Mouse (Mus musculus) layer of hippocampus, adult 9-10 months (tissue): Measurements from ENCODE around the gene Plekhh2.
"Not testable (repeated sequence)": the region's sequence is repeated elsewhere in the genome, so short reads cannot be mapped to it uniquely, and the experiment has no call there.

Experiments
- DNase-seq: peaks from one replicate; pipeline ENCODE4 v3.0.0; 2022; ENCODE audit warnings: low spot score

Plekhh2 gene

DNA sequence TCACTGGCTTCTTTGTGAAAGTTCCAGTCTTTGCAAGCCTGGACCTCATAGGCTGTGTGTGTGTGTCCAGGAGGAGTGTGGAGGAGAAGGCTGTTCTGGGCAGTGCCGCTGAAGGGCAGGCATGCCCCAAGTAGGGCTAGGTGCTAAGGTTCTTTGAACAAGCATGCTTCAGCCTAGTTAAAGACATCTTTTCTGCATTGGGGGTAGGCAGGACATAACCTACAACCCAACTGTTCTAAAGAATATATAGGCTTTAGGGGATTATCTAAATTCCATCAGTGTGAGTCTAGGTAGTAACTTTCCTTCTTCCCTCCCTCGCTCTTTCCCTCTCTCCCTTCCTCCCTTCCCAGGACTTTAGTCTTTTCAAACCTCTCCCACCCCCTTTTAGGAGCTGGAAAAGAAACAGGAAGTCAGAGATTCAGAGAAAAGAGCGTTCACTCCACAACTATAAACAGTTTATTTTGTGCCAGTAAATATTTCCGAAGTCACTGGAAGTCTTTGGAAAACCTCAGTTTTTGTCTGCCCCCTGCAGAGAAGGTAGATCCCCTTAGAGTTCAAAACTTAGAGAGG, 906 bp downstream of the Plekhh2 start:
- DNase-seq = no peak

DNA sequence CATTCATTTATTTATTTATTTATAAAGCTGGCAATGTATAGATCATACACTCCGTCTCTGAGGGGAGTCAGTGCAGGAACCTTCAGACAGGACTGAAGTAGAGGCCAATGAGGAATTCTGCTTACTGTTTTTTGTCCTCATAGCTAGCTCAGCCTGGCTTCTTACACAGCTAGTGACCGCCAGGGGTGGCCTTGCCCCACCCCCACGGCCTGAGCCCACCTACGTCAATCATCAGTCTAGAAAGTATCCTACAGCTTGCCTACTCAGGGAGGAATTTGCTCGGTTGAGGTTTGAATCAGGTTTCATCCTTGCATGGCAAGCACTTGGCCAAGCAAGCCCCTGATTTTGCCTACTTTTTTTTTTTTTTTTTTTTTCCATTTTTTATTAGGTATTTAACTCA, 4.2 kb downstream of the Plekhh2 start:
- DNase-seq = no peak

DNA sequence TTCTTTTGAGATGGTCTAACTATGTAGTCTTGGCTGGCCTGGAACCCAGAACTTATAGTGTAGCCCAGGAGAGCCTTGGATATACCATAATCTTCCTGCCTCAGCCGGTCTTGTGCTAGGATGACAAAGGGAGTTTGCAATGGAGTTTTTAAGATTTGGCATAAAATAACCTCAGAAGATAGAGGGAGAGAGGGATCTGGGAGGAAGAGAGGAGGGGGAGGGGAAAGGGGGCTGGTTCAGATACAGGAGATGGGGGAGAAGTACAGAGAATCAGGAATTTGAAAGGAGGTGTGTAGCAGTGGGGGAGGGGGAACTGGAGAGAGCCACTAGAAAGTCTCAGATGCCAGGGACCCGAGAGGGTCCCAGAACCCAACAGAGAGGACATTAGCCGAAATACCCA, 7.7 kb downstream of the Plekhh2 start:
- DNase-seq = no peak

DNA sequence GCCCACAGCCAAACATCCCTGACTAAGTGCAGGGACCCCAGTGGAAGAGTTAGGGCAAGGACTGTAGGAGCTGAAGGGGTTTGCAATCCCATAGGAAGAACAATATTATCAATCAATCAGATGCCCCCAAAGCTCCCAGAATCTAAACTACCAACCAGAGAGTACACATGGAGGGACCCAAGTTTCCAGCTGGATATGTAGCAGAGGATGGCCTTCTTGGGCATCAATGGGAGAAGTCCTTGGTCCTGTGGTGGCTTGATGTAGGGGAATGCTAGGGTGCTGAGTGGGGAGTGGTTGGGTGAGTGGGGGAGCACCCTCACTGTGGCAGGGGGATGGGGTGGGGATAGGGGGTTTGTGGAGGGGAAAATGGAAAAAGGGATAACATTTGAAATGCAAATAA, 8.4 kb downstream of the Plekhh2 start:
- no peak for DNase-seq

DNA sequence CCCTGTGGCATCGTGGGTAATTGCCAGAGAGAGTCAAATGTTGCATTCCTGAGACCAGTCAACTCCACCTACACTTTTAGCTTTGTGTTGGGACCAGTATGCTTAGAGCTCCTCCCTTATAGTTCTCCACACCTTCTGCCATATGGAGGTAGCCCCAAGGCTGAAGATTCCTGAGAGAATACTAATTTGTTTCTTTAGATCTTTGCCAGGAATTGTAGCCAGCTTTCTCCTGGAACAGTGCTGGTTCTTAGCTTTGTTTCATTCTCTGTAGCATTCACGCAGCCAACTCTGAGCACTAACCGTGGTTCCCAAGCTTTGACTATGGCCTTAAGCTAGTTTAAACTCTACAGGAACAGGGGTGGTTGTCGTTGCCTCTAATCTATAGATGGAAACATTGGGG, 17.7 kb downstream of the Plekhh2 start:
- DNase-seq = no peak

DNA sequence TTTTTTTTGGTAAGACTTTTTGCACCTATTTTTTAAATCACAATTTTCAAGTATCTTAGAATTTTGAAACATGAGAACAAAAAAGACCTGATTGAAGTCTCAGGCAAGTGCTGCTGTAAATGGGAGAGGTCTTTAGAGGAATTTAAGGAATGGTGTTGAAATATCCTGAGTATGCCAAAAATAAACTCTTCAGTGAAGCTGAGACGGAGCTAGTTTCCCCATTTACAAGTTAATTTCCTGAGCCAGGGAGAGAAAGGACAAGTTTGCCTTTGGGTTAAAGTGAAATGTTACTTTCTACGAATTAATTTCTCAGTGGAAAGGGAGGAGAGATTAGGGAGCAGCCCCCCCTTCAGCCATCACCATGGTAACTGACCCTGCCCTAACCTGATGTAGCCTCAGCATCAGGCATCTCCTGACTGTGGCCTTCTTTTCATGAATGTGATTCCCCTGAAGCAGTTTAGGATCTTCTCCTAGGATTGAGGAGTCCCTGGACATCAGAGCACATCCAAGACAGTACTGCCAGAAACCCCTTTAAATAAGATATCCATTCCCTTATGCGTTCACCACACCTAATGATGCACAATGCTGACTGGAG, 18.6 kb downstream of the Plekhh2 start:
- DNase-seq = no peak

DNA sequence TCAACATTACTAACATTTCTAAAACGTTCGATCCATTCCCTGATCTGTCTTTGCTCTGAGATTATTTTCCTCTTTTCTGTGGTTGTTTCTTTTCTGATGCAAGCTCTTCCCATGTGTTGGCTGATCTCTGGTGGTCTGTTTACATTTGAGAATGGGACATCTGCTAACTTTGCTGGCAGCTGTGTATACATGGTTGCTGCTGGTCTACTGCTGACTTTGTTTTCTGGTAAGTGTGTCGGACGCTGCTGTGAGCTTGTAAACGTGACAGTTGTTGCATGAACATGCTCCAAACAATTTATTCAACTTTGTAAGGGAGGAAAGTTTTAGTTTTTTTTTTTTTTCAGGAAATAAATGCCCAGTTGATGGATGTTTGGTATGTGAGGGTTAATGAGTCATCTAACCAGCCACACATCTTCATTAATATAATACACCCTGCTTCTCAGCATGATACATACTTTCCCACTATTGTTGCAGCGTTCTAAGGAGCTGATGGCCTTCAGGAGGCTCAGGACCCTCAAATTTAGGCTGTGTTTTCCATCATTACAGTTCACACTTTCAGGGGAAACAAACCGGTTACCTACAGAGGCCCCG, 21.3 kb downstream of the Plekhh2 start:
- no peak for DNase-seq

DNA sequence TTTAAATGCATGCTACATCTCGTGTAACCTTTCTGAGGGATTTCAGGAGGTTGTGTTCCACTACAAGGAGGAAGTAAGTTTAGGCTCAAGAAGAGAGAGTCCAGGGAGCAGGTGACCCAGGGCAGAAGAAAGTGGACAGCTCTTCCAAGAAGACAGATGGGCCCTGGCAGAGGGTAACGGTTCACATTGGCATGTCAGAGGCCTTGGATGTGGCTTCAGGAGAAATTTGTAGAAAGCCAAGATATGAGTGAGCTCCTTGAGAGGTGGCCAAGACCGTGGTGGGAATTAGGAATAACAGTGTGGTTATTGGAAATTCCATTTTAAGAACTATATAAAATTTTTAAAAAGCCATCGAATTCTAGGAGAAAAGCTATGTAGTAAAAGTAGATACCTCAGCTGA, 22.1 kb downstream of the Plekhh2 start:
- no peak for DNase-seq

DNA sequence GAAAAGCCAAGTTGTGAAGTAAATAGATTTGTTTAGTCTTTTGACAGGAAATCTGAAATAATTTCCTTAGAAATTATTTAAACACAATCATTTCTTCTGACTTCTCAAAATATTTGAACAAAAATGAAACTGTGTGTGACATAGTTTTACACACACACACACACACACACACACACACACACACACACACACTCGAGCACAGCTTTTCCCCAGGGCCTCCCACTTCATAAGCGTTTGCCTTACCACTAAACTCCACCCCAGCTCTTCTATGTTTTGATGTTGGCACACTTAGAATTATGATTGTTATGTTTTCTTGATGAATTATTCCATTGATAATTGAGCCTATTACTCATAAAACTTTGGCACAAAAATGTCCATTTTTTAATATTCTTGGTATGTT, 22.9 kb downstream of the Plekhh2 start:
- no peak for DNase-seq

DNA sequence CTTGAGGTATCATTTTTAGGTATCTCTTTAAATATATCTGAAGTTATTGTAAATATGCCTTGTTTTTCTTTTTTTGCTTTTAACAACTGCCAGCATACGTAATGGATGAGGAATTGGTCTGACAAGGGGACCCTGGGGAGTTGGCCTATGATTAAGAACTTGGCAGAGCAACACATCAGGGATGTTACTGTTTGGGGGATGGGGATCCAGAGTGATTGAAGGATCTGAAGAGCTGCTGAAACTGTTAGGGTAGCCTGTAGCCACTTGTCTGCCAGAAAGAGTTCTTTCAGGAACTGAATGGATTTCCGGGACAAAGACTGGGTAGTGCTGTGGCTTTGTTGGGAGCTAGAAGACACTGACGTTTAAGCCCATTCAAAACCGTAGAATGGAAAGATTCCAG, 23.5 kb downstream of the Plekhh2 start:
- DNase-seq = no peak

DNA sequence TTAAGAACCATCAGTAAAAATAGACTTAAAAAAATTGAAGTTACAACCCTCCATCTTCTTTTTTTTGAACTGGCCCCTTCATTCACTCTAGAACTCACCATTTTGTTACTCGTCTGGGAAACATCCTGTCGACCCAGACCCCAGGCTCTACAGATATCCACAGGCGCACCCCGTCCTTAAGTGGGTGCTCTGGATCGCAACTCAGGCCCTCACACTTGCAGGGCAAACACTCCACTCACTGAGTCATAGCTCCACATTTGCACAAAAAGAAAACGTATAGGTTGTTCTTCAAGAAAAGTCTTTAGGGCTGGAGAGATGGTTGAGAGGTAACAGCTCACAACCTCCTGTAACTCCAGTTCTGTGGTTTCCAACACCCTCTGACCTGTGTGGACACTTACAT, 25.6 kb downstream of the Plekhh2 start:
- DNase-seq = no peak

DNA sequence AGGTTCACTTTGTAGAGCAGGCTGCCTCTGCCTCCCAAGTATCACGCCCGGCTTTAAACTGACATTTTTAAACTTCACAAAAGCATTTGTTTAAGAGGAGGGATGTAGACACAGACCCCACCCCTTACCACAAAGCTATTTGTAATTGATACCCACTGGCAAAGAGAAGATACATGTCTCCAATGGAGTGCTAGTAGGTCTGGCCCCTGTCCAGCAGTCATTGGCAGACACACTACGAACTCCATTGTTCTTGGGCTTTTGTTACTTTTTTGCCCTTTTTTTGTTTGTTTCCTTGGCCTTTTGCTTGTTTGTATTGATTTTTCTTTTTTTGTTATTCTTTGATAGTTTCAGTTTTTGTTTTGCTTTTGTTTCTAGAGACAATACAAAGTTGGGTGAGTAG, 26.3 kb downstream of the Plekhh2 start:
- no peak for DNase-seq

DNA sequence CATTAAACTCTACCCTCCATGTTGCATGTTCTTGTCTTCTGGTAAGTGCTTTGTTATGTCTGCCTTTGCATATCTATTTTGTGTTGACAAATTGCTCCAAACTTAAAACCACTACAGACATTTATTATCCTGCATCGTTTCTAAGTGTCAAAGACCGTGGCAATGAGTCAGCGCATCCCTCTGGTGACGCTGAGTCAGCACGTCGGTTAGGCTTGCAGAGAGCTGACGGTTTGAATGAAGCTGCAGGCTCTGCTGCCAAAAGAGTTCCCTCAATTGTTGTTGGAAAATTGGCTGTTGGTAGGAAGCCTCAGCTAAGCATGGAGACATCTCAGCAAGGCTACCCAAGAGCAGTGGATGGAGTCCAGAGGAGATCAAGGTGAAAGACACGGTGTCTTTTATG, 28.9 kb downstream of the Plekhh2 start:
- no peak for DNase-seq

DNA sequence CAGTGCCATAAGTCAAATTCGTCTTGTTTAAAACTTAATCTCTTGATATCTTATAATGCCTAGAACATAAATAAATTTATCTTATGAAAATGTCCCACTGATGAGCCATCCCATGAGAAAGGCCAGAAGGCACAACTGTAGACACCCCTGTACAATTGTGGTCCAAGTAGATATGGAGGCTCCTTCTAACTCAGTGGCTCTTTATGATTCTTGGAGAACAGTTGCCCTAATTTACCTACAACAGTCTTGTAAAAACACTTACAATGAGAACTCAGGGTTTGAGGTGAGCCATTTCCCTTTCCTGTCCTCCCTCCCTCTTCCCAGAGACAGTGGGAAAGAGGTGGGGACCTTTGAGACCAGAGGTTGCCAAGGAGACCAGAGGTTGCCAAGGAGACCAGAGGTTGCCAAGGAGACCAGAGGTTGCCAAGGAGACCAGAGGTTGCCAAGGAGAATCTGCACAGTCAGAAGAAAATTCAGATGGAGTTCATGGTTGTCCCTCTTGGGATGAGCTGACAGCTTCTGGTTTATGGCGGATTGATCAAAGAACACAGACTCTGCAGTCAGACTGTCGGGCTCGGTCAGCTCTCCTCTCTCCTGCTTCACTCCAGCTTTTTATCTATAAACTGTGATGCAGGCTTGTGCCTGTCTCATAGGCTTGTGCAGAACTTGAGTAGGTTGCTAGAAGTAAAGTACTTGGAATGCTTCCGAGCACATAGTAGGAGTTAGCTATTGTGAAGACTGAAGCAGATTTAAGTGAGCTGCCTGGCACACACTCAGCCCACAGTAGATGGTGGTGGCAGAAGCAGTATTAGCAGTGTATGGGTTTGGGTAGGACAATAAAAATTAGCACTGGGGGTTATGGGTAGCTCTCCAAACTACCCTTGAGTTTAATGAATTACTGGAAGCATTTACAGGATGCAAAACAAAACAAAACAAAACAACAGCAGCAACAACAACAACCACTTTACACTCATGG, 39.5 kb downstream of the Plekhh2 start:
- DNase-seq = no peak

DNA sequence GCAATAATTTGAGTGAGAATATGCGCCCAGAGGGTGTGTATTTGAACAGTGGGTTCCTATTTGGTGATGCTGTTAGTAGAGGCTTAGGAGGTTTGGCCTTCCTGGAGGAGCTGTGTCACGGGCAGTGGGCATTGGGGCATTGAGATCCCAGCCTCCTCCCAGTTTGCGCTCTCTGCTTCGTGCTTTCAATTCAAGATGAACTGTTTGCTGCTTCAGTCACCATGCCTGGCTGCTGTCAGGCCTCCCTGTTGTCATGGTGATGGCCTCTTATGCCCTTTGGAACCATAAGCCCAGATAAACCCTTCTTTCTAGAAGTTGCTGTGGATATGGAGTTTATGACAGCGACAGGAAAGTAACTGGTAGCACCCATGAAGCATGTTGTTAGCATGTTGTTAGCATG, 40.5 kb downstream of the Plekhh2 start:
- DNase-seq = no peak

DNA sequence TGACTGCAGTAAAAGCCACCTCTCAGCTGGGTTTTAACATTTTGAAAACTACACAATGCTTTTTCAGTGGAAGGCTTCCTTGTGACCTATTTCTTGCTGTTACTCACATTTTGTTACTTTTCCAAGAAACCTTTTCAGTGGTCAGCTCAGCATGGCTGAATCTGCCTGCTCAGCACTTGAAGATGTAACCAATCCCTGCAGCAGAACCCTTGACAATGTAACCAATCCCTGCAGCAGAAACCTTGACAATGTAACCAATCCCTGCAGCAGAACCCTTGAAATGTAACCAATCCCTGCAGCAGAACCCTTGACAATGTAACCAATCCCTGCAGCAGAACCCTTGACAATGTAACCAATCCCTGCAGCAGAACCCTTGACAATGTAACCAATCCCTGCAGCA, 52.6 kb downstream of the Plekhh2 start:
- DNase-seq = not testable (repeated sequence)

DNA sequence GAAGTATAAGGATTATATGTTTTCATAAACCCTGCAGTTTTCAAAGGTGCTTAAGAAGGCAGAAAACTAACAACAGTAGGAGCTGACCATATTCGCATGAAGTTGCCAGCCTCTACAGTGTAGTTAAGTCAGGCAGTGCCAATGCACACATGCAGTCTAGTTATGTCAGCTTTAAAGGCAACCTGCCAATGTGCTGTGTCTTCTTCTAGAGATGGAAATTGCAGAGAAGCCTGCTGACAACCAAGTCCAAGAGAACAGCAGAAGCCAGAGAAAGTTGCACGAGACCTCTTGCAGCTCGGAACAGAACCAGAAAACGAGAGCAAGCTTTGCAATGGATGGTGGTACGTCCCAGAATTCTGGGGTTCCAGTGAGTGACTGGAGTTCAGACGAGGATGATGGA, 54.1 kb downstream of the Plekhh2 start:
- DNase-seq = no peak

DNA sequence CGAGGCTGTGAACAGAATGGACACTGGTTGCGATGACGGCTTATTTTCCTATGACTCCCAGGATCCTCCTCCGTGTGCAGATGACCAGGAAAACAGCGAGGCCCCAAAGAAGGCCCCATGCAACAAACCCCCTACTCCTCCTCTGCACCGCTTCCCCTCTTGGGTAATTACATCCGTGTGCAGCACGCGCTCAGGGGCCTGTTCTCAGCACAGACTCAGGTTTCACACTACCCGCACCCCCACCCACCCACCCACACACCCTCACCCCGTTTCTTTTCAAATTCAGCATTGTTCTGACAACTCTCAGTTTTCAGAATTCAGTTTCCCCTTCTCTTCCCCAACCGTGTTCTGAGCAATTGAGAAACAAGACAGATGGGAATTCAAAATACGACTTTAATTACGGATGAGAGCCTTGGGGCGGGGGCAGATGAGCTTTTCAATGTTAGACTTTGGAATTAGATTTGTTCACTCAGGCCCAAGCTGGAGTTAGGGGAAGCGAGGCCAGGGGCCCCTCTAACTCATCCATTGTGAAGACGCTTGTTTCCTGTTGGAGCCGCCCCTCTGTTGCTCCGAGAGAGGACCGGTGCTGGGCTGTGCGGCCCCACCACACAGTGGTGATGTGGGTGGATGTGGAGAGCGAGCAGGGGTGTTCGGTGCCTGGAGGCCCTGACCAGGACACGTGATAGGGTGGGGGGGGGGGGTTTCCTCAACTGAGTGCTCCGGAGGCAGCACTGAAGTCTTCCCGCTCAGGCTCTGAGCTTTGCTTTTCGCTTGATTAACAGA, 55.3 kb downstream of the Plekhh2 start:
- DNase-seq = no peak

DNA sequence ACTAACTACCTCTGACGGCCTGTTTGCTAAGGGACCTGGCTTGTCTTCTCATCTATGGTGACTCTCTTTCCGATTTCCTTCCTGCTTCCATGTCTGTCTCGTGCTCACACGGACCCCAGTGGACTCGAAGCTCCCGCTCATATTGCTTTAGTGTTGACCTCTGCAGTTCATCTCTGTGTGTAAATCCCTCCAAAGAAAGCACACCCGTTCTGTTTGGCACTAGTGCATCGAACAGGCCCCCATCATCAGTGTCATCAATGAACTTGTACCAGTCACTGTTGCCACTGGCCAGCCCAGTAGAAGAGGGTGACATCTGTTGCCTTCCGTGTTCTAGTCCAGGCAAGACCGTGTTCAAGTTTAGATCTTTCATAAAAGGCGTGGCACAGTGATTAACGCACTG, 57.1 kb downstream of the Plekhh2 start:
- no peak for DNase-seq

DNA sequence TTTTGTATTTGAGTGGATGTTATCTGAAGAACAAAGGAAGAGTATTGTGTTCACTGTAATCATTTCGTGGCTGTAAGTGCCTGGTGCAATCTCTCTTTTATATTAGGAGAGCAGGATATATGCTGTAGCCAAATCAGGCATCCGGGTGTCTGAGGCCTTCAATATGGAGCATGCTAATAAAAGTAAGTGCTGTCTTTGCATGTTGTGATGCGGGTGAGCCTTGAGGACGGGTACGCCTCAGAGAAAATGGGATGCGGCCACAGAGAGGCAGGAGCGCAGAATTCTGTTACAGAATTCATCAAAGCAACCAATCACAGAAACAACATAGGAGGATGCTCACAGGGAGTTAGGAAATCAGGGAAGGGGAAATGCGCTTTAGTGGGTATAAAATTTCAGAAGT, 58.1 kb downstream of the Plekhh2 start:
- no peak for DNase-seq

DNA sequence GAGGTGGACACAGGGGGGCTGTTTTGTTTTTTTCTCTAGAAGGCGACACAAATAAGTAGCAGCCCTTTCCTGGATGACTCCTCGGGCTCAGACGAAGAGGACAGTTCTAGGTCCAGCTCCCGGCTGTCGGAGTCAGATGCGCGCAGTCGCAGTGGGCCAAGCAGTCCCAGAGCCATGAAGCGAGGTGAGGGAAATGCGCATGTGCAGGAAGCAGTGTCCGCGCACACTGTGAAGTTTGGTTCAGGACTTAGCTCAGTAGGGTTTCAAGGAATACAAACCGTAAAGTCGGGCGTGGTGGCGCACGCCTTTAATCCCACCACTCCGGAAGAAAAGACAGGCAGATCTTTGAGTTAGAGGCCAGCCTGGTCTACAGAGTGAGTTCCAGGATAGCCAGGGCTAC, 59.9 kb downstream of the Plekhh2 start:
- DNase-seq = no peak

DNA sequence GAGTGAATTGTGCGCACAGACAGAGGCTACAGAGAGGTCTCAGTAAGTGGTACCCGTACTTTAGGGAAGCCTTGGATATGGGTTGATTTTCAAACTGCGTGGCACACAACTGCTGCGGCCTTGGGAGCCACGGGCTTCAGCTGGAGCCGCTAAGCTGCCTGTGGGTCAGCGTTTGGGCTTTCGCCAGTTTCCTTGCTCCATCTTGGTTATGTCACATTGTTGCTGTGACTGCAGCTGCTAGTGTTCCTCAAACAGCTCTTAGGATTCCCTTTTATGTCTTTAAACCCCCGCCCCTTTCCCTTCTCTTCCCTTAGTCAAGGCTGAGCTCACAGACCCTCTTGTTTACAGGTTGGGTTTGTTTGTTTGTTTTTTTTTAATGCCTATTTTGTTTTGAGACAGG, 61.6 kb downstream of the Plekhh2 start:
- no peak for DNase-seq
